Mouse (Mus musculus) embryonic fibroblast, embryonic 13.5 days (primary cell): ENCODE data around the gene Socs4. TPM values are rescaled to one million over a fixed set of nuclear protein-coding genes. Genes with fewer than 3 reads are reported as not detected.

Source experiments
- H3K27ac ChIP-seq: 2 replicates; pipeline ENCODE4 v1.5.1; 2012; ENCODE audit warnings: low read length, control low read depth, inconsistent platforms; ENCODE audit not compliant: insufficient read depth
- H3K4me1 ChIP-seq: 2 replicates; pipeline ENCODE4 v1.6.1; 2011; ENCODE audit warnings: low read length; ENCODE audit not compliant: control insufficient read depth, insufficient read depth
- H3K4me3 ChIP-seq: 2 replicates; pipeline ENCODE4 v1.5.1; 2011; ENCODE audit warnings: mild to moderate bottlenecking, control low read depth, low read length; ENCODE audit not compliant: insufficient read depth
- CTCF ChIP-seq: IDR thresholded peaks from 2 replicates; pipeline ENCODE4 v1.5.1; 2011; ENCODE audit warnings: mild to moderate bottlenecking, control low read depth, low read length, moderate library complexity, borderline replicate concordance; ENCODE audit not compliant: insufficient read depth
- POLR2A ChIP-seq: IDR thresholded peaks from 2 replicates; pipeline ENCODE4 v1.6.1; 2011; ENCODE audit warnings: low read depth, mild to moderate bottlenecking, control low read depth, low read length, moderate library complexity
- polyA plus RNA-seq: library from polyadenylated mRNA; stranded (reverse); fragments of >200 nt; gene quantifications from 2 replicates; pipeline ENCODE4 v1.2.4, GENCODE M21; 2011; ENCODE audit warnings: low read depth; ENCODE audit not compliant: missing spikeins, insufficient read length

The Socs4 gene
- polyA plus RNA-seq, 1 experiment = 39.7 TPM

- H3K4me3 ChIP-seq = no peak overlapping the region
- H3K27ac ChIP-seq = no peak overlapping the region
- H3K4me1 ChIP-seq = no peaks in the 10 kb centered on the region
- TF ChIP-seq CTCF (no peak), POLR2A (no peak)
Observed at GRCm38 (mm10) chr14:47242753-47243152, 34.0 kb upstream of the Socs4 start.

- Histone ChIP-seq H3K4me1 (no peaks in the 10 kb centered on the region), H3K27ac (no peak overlapping the region)
- no peak for TF ChIP-seq POLR2A
- no peak for TF ChIP-seq CTCF
Observed at GRCm38 (mm10) chr14:47249839-47250238, 26.9 kb upstream of the Socs4 start.

GRCm38 (mm10) chr14:47264866-47265265 lies 11.9 kb upstream of the Socs4 start:
- TF ChIP-seq POLR2A = no peak
- TF ChIP-seq CTCF = no peak
- Histone ChIP-seq H3K4me3 (no peak overlapping the region), H3K4me1 (no peaks in the 10 kb centered on the region), H3K27ac (no peak overlapping the region)

More at GRCm38 (mm10) chr14:47249839-47250238, 26.9 kb upstream of the Socs4 start:
- no peak overlapping the region for H3K4me3 ChIP-seq

GRCm38 (mm10) chr14:47265829-47266228 lies 10.9 kb upstream of the Socs4 start:
- Histone ChIP-seq H3K4me3 (no peak overlapping the region), H3K27ac (no peak overlapping the region), H3K4me1 (no peaks in the 10 kb centered on the region)
- TF ChIP-seq POLR2A (no peak), CTCF (no peak)

GRCm38 (mm10) chr14:47269056-47269455 lies 7.7 kb upstream of the Socs4 start:
- TF ChIP-seq CTCF = no peak
- TF ChIP-seq POLR2A = no peak
- no peak overlapping the region for H3K27ac ChIP-seq
- no peaks in the 10 kb centered on the region for H3K4me1 ChIP-seq
- H3K4me3 ChIP-seq = no peak overlapping the region

- no peaks in the 10 kb centered on the region for H3K4me1 ChIP-seq
- no peak for TF ChIP-seq POLR2A
- TF ChIP-seq CTCF = no peak
Observed at GRCm38 (mm10) chr14:47269706-47270105, 7.0 kb upstream of the Socs4 start.

GRCm38 (mm10) chr14:47273751-47274150 lies 3.0 kb upstream of the Socs4 start:
- no peak overlapping the region for H3K4me3 ChIP-seq
- H3K27ac ChIP-seq = no peak overlapping the region
- TF ChIP-seq POLR2A = no peak
- no peak for TF ChIP-seq CTCF
- 0 out of 2 replicates have a peak, but pooled peaks cover 2% of the 10 kb centered on the region for H3K4me1 ChIP-seq

More at GRCm38 (mm10) chr14:47269706-47270105, 7.0 kb upstream of the Socs4 start:
- Histone ChIP-seq H3K27ac (no peak overlapping the region), H3K4me3 (no peak overlapping the region)

- Histone ChIP-seq H3K4me3 (peak overlapping the region; percentile 88), H3K4me1 (0 out of 2 replicates have a peak, but pooled peaks cover 2% of the 10 kb centered on the region), H3K27ac (no peak overlapping the region)
- TF ChIP-seq POLR2A (no peak), CTCF (peak; percentile 34; the same call in 1 of the 2 replicates)
Observed at GRCm38 (mm10) chr14:47275417-47275816, 1.3 kb upstream of the Socs4 start.

- TF ChIP-seq CTCF = no peak
- TF ChIP-seq POLR2A = no peak
- H3K27ac ChIP-seq = no peak overlapping the region
- peak overlapping the region; percentile 88 for H3K4me3 ChIP-seq
- H3K4me1 ChIP-seq = 0 out of 2 replicates have a peak, but pooled peaks cover 2% of the 10 kb centered on the region
Observed at GRCm38 (mm10) chr14:47276036-47276603, 611 bp upstream of the Socs4 start.

GRCm38 (mm10) chr14:47279058-47279457 lies 2.3 kb downstream of the Socs4 start:
- no peak overlapping the region for H3K27ac ChIP-seq
- H3K4me1 ChIP-seq = 0 out of 2 replicates have a peak, but pooled peaks cover 2% of the 10 kb centered on the region
- TF ChIP-seq CTCF = no peak
- TF ChIP-seq POLR2A = no peak
- no peak overlapping the region for H3K4me3 ChIP-seq

- TF ChIP-seq CTCF (no peak), POLR2A (no peak)
- Histone ChIP-seq H3K4me1 (no peaks in the 10 kb centered on the region), H3K27ac (no peak overlapping the region), H3K4me3 (no peak overlapping the region)
Observed at GRCm38 (mm10) chr14:47281535-47281934, 4.8 kb downstream of the Socs4 start.
